Mouse (Mus musculus) adrenal gland, adult 2 months (tissue): Measurements from ENCODE around the gene 4632433K11Rik. TPM values are rescaled to one million over a fixed set of nuclear protein-coding genes. Genes with fewer than 3 reads are reported as not detected.
"Not testable (repeated sequence)": the region's sequence is repeated elsewhere in the genome, so short reads cannot be mapped to it uniquely, and the experiment has no call there.

Source experiments
- DNase-seq: peaks from one replicate; pipeline ENCODE4 v3.0.0; 2021
- polyA plus RNA-seq: library from polyadenylated mRNA; depleted of rRNA; stranded (reverse); fragments of >200 nt; gene quantifications from 2 replicates; pipeline ENCODE4 v1.2.3, GENCODE M21; 2012
- total RNA-seq, 2 experiments: library from RNA; stranded (reverse); gene quantifications; 2 replicates each; pipeline ENCODE4 v1.2.3; 2021

The 4632433K11Rik gene
- total and polyA plus RNA-seq, 3 experiments = 0.92 TPM; not detected in 2

DNA sequence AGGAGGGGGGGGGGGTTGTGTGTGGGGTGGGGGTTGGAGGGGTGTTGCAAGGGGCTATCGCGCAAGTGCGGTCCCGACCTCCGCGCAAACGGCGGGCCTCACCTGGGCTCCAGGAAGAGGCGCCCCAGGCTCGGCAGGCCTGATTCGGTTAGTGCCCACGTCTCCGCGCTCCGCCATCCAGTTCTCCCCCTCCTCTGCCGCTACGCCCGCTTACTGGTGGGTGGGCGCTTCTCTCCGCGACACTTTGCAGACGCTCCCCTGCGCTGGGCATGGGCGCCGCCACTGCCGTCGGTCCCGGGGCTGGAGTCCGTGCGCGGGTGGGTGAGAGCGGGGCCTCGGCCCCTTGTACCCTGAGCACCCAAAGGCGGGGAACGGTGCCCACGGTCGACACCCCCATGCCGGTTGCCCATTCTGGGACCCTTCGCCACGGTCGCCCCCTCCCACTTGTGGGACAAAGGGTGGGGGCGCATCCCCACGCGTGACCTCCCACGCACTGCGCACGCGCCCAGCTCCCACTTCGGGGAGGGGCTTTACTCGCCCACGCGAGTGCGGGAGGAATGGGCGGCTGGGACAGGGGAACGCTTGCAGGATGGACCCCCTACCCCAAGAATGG, 22.8 kb downstream of the 4632433K11Rik start:
- no peak for DNase-seq

DNA sequence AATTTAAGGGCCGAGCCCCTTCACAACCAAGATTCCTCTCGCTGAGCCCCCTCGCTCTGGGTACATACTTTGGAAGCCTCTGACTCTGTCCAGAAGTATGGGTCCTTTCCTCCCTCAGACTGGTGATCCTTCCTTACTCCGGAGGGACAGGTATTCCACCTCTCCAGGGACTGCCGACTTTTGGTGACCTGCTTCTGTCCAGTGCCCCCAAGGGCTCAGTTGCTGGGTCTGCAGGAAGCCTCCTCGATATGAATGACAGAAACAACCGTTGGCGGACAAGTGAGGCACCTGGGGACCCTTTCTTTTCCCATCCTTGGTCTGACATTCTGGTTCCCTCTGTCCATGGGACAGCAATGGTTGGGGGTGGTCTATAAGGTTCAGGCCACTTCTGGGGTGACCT, 23.5 kb downstream of the 4632433K11Rik start:
- no peak for DNase-seq

DNA sequence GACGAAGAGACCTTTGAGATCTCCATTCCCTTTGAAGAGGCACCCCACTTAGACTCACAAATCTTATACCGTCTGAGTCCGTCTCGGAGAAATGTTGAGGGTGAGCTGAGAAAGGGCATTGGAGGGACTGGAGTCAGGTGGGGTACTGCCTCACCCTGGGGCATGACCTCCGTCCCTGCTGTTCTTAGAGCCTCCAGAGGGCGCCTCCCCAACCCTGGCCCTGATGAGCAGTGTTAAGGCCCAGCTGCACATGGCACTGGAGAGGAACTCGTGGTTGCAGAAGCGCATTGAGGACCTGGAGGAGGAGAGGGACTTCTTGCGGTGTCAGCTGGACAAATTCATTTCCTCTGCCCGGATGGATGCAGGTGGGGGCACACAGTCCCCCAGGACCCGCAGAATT, 23.9 kb downstream of the 4632433K11Rik start:
- no peak for DNase-seq

DNA sequence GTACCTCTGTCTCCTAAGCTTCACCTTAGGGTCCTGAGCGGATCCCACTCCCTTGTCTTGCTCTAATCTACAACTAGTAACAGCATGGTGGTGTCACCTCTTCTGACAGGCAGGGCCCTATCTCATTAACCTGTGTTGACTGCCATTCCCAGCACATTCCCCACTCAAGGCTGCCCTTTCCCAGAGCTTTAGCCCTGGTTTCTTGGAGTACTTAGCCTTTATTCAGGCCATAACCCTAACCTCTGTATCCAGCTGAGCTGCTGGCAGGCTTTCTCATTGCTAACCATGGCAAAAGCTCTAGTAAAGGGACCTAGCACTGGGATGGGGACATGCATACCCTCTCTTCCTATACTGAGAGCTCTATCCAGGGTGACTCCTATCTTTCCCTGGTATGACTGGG, 24.7 kb downstream of the 4632433K11Rik start:
- DNase-seq = no peak

DNA sequence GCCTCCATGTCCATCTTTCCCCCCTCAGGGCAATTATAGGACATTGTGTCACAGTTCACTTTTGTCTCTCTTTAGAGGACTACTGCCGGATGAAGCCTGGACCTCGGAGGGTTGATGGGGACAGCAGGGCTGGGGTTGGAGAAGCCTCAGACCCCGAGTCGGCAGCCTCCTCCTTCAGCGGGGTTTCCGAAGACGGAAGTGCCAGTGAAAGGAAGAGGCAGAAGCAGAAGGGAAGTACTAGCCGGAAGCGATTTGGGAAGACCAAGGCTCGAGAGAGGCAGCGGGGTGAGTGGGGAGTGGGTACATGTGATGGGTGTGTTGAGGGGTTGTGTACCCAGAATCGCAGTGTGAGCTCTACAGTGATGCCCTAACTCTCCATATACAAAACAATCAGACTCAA, 25.5 kb downstream of the 4632433K11Rik start:
- DNase-seq = no peak

DNA sequence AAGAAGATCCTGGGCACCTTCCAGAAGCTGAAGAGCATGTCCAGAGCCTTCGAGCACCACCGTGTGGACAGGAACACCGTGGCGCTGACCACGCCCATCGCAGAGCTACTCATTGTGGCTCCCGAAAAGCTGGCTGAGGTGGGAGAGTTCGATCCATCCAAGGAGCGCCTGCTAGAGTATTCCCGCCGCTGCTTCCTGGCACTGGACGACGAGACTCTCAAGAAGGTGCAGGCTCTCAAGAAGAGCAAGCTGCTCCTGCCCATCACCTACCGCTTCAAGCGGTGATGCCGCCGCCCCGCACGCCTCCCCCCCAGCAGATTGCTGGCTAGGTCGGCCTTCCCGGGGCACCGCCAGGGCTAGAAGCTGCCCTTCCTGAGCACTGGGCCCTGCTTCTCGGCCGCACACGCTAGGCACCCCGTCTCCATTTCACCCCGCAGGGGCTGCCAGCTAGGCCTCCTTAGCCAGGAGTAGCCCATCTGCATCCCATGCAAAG, 26.4 kb downstream of the 4632433K11Rik start:
- DNase-seq = peak; percentile 85

DNA sequence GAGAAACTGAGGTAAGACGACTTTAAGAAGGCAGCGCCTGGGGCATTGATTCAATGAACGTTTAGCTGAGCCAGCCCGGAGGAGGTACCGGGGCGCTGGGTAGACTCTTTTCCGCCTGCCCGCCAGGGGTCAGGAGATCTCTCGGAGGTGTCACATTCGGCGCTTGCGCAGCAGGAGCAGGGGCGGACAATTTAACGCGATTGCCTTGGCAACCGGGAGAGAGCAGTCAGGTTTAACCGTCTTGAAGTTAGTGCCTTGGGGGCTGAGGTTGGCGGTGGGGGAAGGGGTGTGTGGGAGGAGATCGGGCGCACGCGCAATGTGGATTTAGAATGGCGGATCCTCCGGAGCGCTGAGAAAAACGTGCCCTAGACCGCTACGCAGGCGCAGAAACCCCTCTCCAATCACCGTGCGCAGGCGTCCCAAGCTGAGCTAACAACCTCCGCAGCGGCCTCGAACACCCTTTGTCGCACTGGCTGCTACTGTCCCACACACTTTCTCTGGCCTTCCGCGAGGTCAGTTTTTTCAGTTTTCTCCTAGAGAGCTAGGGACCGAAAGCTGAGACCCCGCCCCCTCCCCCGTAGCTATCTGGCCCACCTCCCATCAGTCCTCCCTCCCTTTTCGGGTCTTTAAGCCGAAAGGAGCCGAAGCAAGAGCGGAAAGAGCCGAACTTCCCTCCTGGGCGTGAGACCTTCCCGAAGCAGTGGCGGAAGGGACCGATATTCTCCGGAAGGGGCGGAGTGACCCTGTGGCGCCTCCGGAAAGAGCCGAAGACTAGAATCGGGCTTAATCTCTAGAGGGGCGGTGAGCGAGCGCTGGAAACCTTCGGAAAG, 27.2 kb downstream of the 4632433K11Rik start:
- DNase-seq = peak; percentile 97

DNA sequence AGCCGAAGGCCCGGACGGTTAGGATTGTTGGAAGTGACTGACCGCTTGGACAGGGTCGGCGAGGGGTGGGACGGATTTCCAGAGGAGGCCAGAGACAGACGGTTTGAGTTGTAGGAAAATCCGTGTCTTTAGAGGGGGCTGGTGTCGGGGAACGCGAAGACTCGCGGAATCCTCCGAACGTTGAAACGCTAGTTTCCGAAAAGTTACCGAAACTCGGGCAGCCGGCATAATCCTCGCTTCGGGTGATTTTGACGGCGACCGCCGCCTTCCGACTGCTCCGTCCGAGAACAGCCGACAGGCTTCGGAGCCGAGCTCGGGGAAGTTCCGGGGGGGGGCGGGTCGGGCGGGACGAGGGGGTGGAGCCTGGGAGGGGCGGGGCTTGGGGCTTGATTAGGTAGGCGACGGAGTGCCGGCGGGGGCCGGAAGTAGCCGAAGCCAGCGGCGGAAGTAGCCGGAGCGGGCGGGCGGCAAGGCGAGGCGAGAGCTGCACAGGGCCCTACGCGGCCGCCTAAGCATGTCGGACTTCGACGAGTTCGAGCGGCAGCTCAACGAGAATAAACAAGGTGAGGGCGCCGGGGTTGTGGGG, 27.9 kb downstream of the 4632433K11Rik start, which contains the start of gene U2af2:
Gene U2af2 (plus strand): TSS at position 370 of the 586 bp plus-strand sequence.
- DNase-seq = peak; percentile 96

DNA sequence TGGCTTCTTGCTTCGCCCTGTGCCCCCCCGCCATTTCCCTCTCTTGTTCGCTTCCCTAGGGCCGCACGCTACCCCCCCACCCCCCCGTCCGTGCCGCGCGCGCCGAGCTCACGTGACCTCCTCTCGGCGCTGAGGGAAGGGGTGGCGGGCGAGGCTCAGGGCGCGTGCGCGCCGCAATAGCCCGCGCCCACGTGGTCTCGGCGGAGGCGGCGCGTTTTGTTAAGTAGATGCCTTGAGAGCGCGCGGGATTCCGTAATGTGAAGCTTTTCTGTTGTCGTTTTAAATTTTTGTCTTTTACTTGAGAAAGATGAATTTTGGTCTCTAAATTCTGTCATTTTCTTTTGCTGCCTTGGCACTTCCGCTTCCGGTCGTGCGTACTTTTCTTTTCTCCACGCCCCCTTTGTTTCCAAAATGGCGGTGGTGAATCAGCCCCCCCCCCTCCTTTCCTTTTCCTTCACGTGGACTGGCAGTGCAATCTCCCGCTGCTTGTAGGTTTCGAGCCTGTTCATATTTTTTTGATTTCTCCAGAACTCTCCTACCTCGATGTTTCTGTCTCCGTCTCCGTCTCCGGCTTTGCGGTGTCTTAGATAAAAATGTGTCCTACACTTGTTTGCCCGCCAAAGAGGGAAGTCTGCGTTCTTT, 28.6 kb downstream of the 4632433K11Rik start:
- no peak for DNase-seq

DNA sequence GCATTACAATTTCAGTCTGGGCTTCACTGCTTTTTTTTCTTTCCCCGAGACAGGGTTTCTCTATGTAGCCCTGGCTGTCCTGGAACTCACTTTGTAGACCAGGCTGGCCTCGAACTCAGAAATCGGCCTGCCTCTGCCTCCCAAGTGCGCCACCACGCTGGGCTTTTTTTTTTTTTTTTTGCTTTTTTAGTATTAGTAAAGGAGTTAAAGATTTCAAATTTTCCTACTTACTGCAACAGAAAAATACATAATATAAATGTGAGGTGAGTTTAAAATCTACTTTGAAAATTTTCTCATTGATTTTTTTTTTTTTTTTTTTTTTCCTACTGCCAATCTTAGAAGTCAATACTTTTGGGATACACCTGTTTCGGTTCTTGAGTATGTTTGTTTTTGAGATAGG, 31.0 kb downstream of the 4632433K11Rik start:
- no peak for DNase-seq

DNA sequence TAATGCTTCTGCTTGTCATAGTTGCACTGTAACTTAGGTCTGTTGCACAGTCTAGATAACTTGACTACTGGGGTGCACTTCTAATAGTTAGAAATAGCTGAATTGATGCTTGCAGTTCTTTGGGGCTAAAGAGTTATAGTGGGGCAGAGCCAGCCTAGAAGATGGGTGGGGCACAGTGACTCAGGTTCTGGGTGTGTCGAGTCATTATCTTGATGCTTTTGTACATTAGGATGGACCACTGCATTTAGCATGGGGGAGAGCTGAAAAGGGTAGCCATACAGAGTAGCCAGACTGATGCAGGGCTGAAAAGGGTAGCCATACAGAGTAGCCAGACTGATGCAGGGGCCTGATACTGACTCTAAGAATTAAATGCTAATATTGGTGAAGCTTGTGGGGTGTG, 39.7 kb downstream of the 4632433K11Rik start:
- DNase-seq = no peak

DNA sequence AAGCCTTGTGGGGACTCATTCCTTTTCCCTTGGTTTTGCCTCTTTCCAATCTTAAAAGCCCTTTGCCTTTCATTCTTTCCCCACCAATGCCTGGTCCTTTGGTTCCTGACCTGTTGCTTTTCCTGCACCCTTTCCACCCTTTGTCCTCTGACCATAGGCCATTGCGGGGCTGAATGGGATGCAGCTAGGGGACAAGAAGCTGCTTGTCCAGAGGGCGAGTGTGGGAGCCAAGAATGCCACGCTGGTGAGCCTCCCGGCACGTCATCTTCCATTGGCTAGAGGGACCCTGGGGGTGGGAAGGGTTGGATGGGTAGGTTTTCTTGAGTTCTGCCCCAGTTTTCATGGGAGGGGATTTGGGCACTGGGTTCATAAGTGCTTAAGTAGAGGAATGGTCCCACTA, 41.1 kb downstream of the 4632433K11Rik start:
- DNase-seq = no peak

DNA sequence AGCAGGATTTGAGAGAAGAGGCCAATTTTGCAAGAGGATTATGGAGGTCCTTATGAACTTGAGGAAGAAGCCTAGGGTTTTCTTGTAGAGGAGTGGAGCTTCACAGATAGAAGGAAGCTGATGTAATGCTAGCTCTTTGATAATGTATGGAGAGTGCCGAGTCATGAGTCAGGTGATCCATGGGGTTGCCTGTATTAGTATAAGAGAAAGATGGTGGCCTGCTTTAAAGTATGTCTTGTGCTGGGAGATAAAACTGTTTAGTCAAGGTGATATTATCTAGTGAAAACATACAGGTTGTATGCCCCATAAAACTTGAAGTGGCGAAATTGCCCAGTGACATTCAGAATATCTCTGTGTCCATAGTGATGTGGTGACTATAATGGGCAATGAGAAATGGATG, 43.0 kb downstream of the 4632433K11Rik start:
- DNase-seq = no peak

DNA sequence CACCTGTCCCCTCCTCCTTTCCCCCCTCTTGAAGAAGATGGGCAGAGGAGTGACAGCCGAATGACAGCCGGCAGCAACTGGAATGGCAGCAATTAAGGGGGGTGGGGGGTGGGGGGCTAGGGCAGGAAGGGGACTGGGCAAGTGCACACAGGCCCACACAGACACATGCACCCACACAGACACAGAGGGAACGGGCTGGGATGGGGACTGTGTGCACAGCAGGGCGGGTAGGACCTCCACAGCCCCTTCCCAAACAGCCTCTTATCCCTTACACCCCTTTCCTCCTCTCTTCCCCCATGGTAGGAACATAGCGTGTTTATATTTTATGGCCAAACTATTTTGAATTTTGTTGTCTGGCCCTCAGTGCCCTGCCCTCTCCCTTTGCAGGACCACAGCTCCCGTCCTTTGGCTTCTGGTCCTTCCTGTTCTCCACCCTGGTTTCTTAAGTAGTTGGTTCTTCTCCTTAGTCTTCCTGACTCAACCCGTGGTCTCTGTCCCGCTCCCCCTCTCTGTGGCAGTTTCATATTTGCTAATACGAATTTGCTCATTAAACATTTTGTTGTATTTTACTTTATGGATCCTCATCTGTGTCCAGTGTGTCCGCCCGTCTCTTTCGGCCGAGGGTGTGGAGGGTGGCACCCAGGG, 45.6 kb downstream of the 4632433K11Rik start:
- DNase-seq = not testable (repeated sequence)

DNA sequence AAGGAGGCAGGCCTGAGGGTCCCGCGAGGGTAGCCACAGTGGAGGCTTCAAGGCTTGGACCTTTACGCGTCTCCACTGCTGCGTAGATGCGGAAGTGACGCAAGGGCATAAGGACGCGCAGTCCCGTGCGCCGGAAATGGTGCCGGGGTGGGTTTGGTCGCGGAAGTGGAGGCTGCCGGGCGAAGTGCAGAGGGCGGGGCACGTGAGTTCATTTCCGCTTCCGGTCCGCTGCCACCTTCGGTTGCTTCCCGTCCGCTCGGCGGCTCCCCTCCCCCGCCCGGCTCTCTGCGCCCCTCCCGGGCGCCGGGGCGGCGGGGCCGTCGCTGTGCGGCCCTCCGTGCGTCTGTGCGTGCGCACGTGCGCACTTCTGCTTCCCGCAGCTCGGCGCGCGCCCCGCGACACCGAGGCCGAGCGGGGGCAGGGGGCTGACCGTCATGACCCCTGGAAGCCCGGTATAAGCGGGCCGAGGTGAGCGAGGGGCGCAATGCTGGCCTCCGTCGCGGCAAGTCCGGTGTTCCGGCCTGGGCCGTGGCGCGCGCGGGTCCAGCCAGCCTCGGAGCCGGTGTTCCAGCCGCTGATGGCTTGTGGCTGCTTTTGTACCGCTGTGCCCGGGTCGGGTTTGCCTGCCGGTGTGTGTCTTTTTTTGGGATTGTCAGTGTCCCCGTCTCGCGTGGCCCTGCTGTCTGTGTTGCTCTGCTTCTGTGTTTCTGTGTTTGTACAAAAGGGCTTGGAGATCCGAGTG, 46.3 kb downstream of the 4632433K11Rik start, which contains the start of gene Epn1:
Gene Epn1 (plus strand): TSS at position 226 of the 742 bp plus-strand sequence.
- peak; percentile 97 for DNase-seq

DNA sequence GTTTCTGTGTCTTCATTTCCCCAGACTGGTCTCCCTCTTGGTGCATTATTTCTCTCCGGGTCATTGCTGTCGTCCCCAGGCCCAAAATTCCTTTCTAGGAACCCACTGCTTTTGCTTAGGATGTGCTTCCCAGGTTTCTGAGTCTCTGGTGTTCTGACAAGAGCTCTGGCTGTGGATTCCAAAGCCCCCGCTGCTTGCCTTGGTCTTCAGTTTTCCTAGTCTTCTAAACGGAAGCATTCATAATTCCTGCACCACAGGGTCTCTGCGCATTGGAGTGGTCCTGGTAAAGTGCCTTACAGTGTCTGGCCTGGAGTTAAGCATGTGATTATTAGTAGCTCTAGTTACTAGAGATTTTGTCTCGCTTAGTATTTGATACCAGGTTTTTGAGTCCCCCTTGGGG, 46.9 kb downstream of the 4632433K11Rik start:
- DNase-seq = no peak

DNA sequence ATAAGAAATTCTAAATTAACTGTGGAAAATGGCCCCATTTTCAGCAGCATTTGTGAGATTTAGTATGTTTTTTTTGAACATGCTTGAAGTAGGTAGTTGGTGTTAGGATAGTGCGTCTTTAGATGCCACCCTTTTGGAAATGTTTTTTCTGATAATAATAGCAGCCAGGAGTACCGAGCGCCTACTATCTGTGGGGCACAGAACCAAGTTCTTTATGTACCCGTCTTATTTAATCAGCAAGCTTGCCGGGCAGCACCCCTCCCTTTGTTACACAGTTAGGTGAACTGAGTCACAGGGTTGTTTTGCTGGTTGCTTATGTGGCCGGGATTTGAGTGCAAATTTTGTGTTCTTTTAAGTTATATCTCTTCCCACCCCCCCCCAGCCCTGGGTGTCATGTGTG, 47.3 kb downstream of the 4632433K11Rik start:
- no peak for DNase-seq

DNA sequence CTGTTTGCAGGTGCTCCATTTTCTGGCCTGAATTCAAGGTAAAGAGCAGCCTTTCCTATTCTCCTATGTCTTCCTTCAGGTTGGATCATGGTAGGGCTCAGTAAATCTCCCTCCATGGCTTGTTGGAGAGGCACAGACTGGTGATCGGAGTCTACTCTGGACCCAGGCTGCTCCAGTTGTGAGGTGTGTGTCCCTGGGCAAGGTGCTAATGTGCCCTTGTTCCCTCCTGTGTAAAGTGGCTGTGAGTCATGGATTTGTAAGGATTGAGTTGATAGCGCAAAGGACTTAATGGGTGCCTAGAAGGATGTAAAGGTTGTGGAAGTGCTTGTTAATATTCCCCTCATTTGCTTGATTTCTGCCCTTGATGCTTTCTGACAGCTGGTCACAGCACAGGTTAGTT, 48.0 kb downstream of the 4632433K11Rik start:
- no peak for DNase-seq

DNA sequence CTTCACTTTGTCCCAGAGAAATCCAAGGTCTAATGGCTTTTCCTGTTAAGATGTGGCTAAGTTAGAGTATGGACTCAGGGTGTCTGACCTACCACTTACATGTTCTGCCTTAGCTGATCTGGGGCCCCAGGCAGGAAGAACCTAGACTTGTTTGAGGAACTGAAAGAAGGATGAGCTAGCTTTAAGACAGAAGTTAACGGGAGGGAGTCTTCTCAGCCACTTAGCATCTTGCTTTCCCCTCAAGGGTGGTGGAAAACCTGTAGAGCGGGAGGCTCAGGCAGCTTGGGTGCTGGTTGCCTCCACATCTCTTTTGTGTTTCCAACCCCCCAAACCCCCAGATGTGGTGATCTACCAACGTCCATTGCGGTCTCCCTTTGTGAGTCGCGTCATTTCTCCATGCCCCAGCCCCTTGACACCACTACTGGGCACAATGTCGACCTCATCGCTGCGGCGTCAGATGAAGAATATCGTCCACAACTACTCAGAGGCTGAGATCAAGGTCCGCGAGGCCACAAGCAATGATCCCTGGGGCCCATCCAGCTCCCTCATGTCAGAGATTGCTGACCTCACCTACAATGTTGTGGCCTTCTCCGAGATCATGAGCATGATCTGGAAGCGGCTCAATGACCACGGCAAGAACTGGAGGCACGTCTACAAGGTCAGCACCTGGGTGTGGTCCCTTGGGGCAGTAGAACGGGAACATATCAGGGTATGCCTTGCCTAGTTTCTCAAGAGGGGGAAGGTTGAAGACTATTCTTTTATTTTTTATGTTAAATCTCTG, 49.6 kb downstream of the 4632433K11Rik start:
- DNase-seq = no peak
